Mouse (Mus musculus): Measurements from ENCODE around the gene Hlf. TPM values are rescaled to one million over a fixed set of nuclear protein-coding genes. Genes with fewer than 3 reads are reported as not detected.

Gene Hlf
- polyA plus RNA-seq, 1 experiment from 2014 or later, result 2.9 TPM

DNA sequence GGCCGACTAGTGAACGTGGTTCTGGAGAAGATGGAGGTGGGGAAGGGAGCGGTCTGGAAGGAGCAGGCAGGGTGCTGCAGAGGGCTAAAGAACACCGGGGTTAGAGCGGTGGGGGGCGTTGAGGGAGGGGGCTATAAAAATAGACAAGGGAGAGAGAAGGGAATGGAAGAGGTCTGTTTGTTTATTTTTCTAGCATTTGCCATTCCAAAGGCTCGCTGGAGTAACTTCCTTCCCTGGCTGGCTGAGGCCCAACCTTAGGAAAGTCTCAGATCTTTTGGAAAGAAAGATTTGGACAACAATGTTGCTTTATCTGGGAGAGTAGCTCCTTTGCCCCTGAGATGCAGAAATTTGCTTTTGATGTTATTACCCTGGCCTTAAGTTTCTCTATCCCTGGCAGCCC, 21.6 kb downstream of the Hlf start:
- no peaks in the 10 kb centered on the region for H3K36me3 ChIP-seq
- H3K27ac ChIP-seq, result peak overlapping the region; percentile 90
- H3K27me3 ChIP-seq, result no peaks in the 10 kb centered on the region
- no peak overlapping the region for H3K4me3 ChIP-seq (replicated peaks)
- H3K9me3 ChIP-seq (replicated peaks), result no peaks in the 10 kb centered on the region
- ATAC-seq (replicated peaks; ENCODE audit: low FRiP score), result peak; percentile 44; the same call in 1 of the 2 replicates
- H3K4me1 ChIP-seq, result peaks cover 48% of the 10 kb centered on the region
- 20% methylated on average over 7 of the region's 7 CpGs for WGBS
- H3K4me2 ChIP-seq, result peak overlapping the region; percentile 33
- H3K9ac ChIP-seq, result no peak overlapping the region

DNA sequence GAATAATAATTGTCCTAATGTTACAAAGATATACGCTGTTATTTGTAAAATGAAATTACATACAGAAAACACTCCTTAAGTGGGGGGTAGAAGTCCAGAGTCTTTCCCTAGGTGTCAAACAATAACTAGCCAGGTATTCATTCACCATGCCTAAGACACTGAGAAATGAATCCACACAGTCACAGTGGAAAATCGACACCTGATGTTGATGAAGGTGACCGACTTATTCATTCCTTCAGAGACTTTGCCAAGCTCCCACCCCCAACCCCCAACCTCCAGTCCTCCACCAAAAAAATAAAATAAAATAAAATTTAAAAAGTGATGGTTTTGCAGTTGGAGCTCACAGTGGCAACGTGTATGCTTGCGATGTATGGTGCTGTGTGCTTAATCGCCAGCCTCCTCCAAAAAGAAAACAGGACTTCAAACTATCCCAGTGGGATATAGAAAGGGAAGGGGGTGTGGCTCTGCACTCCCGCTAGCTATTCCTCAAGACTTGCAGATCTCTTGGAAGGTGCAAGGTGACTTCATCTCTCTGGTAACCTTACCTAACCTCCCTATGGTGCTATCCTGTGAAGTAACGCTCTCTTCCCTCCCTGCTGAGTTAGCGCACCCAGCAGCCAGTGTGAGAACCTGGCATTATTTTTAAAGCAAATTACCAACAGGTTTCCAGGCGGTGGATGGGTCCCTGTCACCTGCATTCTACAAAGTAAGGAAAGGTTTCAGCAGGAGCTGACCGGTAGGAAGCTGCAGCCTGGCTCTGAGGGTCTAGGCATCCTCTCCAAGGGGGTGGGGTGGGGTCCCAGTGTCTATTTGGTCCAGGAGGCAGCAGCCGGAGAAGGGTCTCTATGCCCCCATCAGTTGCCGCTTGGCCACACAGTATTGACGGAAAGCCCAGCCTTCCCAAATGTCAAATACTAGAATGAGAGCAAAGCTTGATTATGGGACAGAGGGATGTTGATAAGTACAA, 22.5 kb downstream of the Hlf start:
- Histone ChIP-seq H3K36me3 (no peaks in the 10 kb centered on the region), H3K4me1 (peaks cover 52% of the 10 kb centered on the region), H3K4me3 (replicated peaks) (no peak overlapping the region), H3K27ac (peak overlapping the region; percentile 90), H3K4me2 (no peak overlapping the region), H3K9me3 (replicated peaks) (no peaks in the 10 kb centered on the region), H3K27me3 (no peaks in the 10 kb centered on the region), H3K9ac (no peak overlapping the region)
- WGBS, result 73% methylated on average over 14 of the region's 14 CpGs
- no peak for ATAC-seq (replicated peaks; ENCODE audit: low FRiP score)

DNA sequence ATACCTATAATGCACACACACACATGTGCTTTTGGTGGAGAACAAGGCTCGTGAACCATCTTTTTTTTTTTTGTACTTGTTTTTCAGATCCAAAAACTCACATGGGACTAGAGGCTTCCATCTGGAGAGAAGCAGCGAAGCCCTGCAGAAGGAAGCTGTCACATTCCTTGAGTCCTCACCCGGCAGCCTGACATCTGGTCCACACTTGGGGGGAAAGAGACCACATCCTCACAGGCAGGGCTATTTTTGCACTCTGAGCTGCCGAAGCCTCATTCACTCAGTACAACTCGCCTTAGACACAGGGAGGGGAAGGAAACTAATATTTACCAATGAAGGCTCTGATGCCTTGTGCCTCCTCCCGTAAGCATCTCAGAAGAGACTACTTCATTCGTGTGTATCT, 25.8 kb downstream of the Hlf start:
- H3K27ac ChIP-seq, result no peak overlapping the region
- ATAC-seq (replicated peaks; ENCODE audit: low FRiP score), result no peak
- no peaks in the 10 kb centered on the region for H3K9me3 ChIP-seq (replicated peaks)
- peaks cover 30% of the 10 kb centered on the region for H3K4me1 ChIP-seq
- H3K4me3 ChIP-seq (replicated peaks), result no peak overlapping the region
- no peaks in the 10 kb centered on the region for H3K27me3 ChIP-seq
- no peak overlapping the region for H3K4me2 ChIP-seq
- WGBS, result 62% methylated on average over 7 of the region's 7 CpGs
- H3K9ac ChIP-seq, result no peak overlapping the region
- H3K36me3 ChIP-seq, result no peaks in the 10 kb centered on the region

DNA sequence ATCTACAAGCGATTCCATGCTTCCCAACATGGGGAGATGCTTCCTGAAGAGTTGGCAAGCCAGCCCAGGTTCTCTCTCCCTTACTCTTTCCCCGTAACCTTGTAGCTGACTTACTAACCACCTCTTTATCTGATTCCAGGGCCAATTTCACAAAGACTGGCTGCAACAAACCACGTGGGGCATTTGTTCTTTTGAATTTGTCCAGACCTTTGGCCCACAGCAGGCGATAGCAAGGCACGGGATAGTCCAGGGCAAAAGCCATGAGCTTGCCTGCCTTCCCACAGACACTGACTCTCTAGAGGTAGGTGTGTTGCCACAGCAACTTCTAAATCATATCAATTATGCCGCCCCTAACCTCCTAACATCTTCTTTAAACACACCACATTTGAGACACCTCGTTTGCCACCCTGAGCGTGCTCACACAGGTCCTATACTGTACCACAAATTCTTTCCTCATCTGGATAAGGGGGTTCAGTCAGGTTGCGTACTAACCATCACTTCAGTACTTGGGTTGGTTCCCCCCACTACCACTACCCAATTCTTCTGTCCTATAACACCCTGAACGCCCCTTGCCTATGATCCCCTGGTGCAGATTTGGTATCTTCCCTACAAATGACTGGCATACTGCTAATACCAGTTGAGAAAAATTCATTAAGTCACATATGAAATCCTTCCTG, 26.7 kb downstream of the Hlf start:
- H3K4me2 ChIP-seq, result no peak overlapping the region
- H3K27ac ChIP-seq, result no peak overlapping the region
- WGBS, result 91% methylated on average over 10 of the region's 10 CpGs
- no peak overlapping the region for H3K4me3 ChIP-seq (replicated peaks)
- H3K9ac ChIP-seq, result no peak overlapping the region
- H3K36me3 ChIP-seq, result no peaks in the 10 kb centered on the region
- no peaks in the 10 kb centered on the region for H3K9me3 ChIP-seq (replicated peaks)
- peaks cover 21% of the 10 kb centered on the region for H3K4me1 ChIP-seq
- no peaks in the 10 kb centered on the region for H3K27me3 ChIP-seq
- no peak for ATAC-seq (replicated peaks; ENCODE audit: low FRiP score)

DNA sequence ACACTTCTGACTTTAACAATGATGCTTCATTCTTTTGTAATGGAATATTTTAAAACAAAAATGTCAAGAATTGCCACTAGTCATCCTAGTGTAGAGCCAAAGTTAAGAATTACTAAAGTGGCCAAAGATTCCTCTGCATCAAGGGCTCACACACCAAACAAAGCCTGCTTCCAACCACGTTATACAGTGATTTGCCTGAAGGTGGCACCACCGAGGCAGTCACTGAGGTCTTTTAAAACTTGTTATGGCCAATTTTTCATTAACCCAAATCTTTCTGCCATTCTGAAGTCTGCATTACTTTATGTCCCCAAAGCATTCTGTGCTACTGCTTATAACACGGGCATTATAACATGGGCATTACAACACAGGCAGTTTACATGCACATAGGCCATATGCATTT, 27.3 kb downstream of the Hlf start:
- H3K36me3 ChIP-seq, result no peaks in the 10 kb centered on the region
- no peaks in the 10 kb centered on the region for H3K27me3 ChIP-seq
- H3K27ac ChIP-seq, result no peak overlapping the region
- H3K4me3 ChIP-seq (replicated peaks), result no peak overlapping the region
- no peaks in the 10 kb centered on the region for H3K9me3 ChIP-seq (replicated peaks)
- H3K4me1 ChIP-seq, result peaks cover 17% of the 10 kb centered on the region
- H3K9ac ChIP-seq, result no peak overlapping the region
- no peak overlapping the region for H3K4me2 ChIP-seq
- 56% methylated on average over 3 of the region's 3 CpGs for WGBS
- ATAC-seq (replicated peaks; ENCODE audit: low FRiP score), result no peak

DNA sequence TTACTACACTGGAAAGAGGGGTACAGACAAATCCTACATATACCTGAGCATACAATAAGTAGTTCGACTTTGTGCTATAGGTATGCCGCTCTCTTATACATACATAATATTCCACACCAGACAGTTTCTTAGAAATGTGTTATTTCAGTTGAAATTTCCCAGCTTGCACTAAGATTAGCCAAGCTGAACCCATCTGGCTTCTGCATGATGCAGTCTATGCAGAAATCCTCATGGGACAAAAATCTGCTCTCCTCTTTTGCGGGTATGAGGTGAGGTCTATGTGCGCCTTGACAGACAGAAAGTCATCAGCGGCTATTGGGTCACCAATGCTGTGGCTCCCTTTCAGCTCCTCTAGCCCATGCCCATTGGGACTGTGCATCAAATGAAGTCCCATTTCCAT, 30.2 kb downstream of the Hlf start:
- 93% methylated on average over 5 of the region's 5 CpGs for WGBS
- no peak overlapping the region for H3K4me3 ChIP-seq (replicated peaks)
- peaks cover 36% of the 10 kb centered on the region for H3K4me1 ChIP-seq
- no peak for ATAC-seq (replicated peaks; ENCODE audit: low FRiP score)
- no peak overlapping the region for H3K27ac ChIP-seq
- no peaks in the 10 kb centered on the region for H3K36me3 ChIP-seq
- no peaks in the 10 kb centered on the region for H3K27me3 ChIP-seq
- no peaks in the 10 kb centered on the region for H3K9me3 ChIP-seq (replicated peaks)
- no peak overlapping the region for H3K9ac ChIP-seq
- no peak overlapping the region for H3K4me2 ChIP-seq

DNA sequence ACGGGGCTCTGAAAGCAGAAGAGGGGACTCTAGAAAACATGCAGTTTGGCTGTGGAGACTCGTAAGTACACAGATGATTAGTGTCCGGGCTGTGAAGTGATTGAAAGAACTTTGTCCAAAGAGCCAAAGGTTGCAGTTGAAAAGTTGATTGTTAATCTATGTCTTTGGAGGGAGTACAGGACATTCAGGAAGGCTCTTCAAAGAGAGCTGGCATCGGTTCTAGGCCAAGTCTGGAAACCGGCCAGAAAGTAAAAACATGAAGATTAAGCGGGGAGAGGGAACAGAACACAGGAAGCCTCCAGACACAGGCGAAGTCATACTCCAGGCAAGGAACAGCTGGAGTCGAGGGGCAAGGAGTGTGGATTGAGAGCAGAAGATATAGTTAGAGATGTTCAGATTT, 32.6 kb downstream of the Hlf start:
- Histone ChIP-seq H3K9me3 (replicated peaks) (no peaks in the 10 kb centered on the region), H3K4me1 (peaks cover 34% of the 10 kb centered on the region), H3K27ac (0 out of 2 replicates have a peak overlapping the region, but pooled peaks have one; percentile 64), H3K36me3 (no peaks in the 10 kb centered on the region), H3K9ac (no peak overlapping the region), H3K4me2 (no peak overlapping the region), H3K27me3 (no peaks in the 10 kb centered on the region), H3K4me3 (replicated peaks) (no peak overlapping the region)
- WGBS, result 56% methylated on average over 8 of the region's 8 CpGs
- ATAC-seq (replicated peaks; ENCODE audit: low FRiP score), result no peak

DNA sequence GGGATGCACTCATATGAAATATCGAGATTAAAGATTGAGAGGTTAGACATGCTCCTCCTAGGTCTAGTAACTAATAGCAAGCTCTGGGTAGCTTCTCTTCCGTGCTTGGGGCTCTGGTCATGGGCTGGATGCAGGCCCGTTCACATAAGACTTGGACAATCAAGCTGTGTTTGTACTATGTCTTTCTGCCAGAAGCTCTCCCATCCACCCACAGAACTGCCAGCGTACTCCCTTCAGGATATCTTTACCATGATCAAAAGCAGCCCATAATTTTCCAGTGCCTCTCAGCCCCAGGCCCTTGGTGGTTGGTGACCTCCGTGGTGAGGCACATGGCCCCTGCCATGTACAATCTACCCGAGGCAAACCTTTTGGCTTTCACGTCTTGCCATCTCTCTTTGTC, 33.3 kb downstream of the Hlf start:
- no peak overlapping the region for H3K4me3 ChIP-seq (replicated peaks)
- H3K27ac ChIP-seq, result peak overlapping the region; percentile 64
- peaks cover 34% of the 10 kb centered on the region for H3K4me1 ChIP-seq
- H3K27me3 ChIP-seq, result no peaks in the 10 kb centered on the region
- no peaks in the 10 kb centered on the region for H3K36me3 ChIP-seq
- H3K9me3 ChIP-seq (replicated peaks), result no peaks in the 10 kb centered on the region
- H3K9ac ChIP-seq, result no peak overlapping the region
- WGBS, result 61% methylated on average over 7 of the region's 7 CpGs
- no peak for ATAC-seq (replicated peaks; ENCODE audit: low FRiP score)
- H3K4me2 ChIP-seq, result no peak overlapping the region

DNA sequence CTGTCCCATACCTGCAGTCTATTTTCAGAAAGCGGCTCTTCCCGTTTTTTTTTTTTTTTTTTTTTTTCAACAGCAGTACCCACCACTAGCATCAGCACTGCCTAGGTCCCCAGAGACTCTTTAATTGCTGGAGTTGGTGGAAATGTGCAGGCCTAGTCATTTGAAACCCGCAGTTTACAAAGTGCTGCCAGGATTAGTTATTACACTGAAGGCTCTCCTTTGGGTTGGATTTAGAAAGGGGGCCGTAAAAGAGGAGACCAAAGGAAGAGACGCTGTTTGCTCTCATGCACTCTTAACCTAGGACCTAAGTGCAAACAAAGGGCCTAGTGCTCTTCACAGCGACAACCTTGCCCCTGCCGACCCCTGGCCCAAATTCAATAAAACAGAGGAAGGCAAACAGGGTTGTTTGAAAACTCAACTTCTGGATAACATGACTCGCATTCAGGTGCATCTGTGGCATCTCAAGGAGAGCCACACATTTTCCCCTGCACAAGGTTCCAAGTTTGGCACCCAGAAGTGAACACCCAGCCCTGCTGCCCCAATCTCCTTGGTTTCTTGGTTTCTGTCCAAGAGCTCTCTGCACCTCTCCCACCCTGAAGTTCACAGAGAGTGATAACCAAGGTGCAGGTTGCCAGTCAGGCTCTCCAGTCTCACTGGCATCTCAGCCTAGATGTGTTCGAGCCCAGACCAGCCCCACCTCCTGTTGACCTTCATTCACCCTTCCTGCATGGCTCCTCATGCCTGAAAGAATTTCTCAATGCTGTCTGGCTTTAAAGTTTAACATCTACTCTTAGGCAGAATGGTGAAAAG, 34.0 kb downstream of the Hlf start:
- WGBS, result 17% methylated on average over 9 of the region's 9 CpGs
- H3K36me3 ChIP-seq, result no peaks in the 10 kb centered on the region
- H3K4me3 ChIP-seq (replicated peaks), result no peak overlapping the region
- H3K27ac ChIP-seq, result peak overlapping the region; percentile 64
- no peak overlapping the region for H3K9ac ChIP-seq
- no peak overlapping the region for H3K4me2 ChIP-seq
- peaks cover 34% of the 10 kb centered on the region for H3K4me1 ChIP-seq
- peak; percentile 41; the same call in 1 of the 2 replicates for ATAC-seq (replicated peaks; ENCODE audit: low FRiP score)
- no peaks in the 10 kb centered on the region for H3K9me3 ChIP-seq (replicated peaks)
- H3K27me3 ChIP-seq, result no peaks in the 10 kb centered on the region

DNA sequence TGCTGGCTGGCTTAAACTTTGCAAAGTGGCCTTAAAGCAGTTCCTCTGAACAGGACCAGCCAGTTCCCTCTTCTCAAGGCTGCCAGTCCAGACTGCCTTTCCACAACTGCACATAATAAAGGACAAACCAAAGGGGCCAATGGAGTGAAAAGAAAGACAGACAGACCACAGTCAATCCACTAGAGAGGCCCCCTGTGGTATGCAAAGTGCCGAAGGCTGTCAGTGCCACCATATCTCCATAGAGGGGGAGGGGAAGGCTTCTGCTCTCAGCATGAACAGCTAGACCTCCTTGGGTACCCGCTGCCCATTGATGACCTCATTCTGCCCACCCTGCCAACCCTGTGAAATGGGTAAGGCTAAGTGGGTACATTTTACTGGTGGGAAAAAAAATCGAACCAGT, 34.7 kb downstream of the Hlf start:
- 0 out of 2 replicates have a peak, but pooled peaks have one; percentile 8 for ATAC-seq (replicated peaks; ENCODE audit: low FRiP score)
- Histone ChIP-seq H3K9me3 (replicated peaks) (no peaks in the 10 kb centered on the region), H3K27me3 (no peaks in the 10 kb centered on the region), H3K4me3 (replicated peaks) (no peak overlapping the region), H3K27ac (peak overlapping the region; percentile 37; the same call in 1 of the 2 replicates), H3K4me1 (peaks cover 34% of the 10 kb centered on the region), H3K4me2 (no peak overlapping the region), H3K9ac (no peak overlapping the region), H3K36me3 (no peaks in the 10 kb centered on the region)
- WGBS, result 21% methylated on average over 3 of the region's 3 CpGs

DNA sequence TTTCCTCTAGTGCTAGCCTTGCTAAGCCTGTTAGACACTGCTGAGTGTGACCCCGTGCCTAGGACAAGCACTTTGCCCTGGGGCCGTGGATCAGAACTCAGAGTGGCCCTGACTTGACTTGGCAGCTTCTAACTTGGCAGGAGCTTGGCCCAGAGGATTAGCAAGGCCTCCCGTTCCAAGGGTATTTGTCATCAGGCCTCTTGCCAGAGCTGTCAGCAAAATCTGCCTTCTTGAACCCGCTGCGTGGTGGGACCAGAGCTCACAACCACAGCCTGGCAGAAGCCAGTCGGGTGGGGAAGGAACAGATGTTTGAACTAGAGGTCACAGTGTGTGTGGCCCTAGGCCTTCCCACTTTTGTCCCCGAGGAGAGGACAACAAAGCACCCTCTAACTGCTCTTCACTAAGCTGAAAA, 35.4 kb downstream of the Hlf start:
- H3K4me1 ChIP-seq, result peaks cover 34% of the 10 kb centered on the region
- no peaks in the 10 kb centered on the region for H3K27me3 ChIP-seq
- WGBS, result 53% methylated on average over 7 of the region's 7 CpGs
- peak; percentile 24; the same call in 1 of the 2 replicates for ATAC-seq (replicated peaks; ENCODE audit: low FRiP score)
- no peak overlapping the region for H3K4me2 ChIP-seq
- H3K27ac ChIP-seq, result 0 out of 2 replicates have a peak overlapping the region, but pooled peaks have one; percentile 29
- no peaks in the 10 kb centered on the region for H3K36me3 ChIP-seq
- H3K4me3 ChIP-seq (replicated peaks), result no peak overlapping the region
- H3K9me3 ChIP-seq (replicated peaks), result no peaks in the 10 kb centered on the region
- no peak overlapping the region for H3K9ac ChIP-seq
